Mouse (Mus musculus) CD8-positive naive resting alpha-beta T cell, adult 2 months (primary cell): ENCODE data around the gene Mdfi.
"Not testable (repeated sequence)": the region's sequence is repeated elsewhere in the genome, so short reads cannot be mapped to it uniquely, and the experiment has no call there.

Experiments used
- DNase-seq, 2 experiments: peaks; one replicate each; pipeline ENCODE4 v3.0.0; 2022; ENCODE audit warnings: low read depth in 2 of 2, low spot score in 2 of 2

The Mdfi gene

DNA sequence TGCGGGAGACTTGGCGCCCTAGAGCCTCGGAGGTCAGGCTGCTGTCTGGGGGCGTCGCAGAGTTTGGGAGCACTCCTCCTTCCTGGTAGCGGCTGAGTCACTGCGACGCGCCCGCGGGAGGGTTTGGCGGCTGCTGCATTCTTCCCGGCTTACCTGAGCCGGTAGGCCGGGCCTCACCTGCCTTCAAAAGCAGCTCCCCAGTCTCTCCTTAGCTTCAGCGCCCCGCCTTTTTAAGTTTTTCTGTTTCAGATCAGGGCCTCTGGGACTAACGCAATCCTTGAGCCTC, at the start of gene Mdfi:
Gene Mdfi, minus strand, starts transcription at position 210 of the 286 bp plus-strand sequence.
- DNase-seq, result no peak

GRCm38 (mm10) chr17:47883099-47883498, 48.6 kb upstream of the Mdfi start:
- no peak for DNase-seq

DNA sequence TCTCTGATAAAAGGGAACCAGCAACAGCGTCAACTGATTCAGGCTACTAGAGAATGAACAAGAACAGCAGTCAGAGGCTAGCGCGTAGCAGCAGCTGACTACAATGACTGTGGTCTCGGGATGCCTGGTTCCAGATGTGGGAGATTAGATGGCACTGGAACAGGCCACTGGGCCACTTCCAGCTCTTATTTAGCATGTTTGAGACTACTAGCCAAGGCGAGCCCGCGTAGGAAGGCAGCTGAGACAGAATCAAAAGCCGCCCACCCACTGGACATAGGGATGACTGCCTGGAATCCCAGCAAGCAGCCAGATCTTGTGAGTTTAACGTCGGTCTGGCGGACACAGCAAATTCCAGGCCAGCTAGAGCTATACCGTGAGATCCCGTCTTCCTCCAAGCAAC, 46.8 kb upstream of the Mdfi start:
- no peak for DNase-seq

- DNase-seq, result no peak
Observed at GRCm38 (mm10) chr17:47879207-47879606, 44.7 kb upstream of the Mdfi start.

GRCm38 (mm10) chr17:47878378-47879089, 44.0 kb upstream of the Mdfi start:
- no peak for DNase-seq

DNA sequence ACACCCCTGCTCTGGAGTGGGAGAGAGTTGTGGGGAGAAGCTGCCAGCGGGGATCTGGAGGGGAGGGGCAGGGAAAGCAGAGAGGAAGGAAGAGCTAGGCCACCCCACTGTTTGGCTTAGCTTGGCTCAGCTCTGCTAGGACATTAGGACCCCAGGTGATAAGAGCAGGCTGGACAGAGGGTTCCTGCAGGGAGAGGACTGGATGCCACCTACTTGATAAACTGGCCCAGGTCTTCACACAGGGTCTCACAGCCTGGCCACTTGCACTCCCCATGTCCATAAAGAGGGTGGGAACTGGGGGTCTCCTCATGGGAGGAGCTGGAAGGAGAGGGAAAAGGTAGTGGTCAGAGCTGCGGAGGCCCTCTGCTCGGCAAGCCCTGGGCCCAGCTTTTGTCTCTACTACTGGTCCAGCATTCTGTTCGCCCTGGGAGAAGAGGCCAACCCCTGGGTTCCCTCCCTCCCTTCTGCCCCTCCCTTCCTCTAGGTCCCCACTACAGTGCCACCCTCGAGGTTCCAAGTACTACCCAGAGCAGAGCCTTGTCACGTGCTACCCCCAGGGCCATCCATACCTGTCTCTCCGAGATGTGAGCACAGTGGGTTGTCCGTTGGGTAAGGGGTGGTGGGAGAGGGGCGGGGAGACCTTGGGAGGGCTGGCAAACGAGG, 43.4 kb upstream of the Mdfi start:
- DNase-seq, result no peak

DNA sequence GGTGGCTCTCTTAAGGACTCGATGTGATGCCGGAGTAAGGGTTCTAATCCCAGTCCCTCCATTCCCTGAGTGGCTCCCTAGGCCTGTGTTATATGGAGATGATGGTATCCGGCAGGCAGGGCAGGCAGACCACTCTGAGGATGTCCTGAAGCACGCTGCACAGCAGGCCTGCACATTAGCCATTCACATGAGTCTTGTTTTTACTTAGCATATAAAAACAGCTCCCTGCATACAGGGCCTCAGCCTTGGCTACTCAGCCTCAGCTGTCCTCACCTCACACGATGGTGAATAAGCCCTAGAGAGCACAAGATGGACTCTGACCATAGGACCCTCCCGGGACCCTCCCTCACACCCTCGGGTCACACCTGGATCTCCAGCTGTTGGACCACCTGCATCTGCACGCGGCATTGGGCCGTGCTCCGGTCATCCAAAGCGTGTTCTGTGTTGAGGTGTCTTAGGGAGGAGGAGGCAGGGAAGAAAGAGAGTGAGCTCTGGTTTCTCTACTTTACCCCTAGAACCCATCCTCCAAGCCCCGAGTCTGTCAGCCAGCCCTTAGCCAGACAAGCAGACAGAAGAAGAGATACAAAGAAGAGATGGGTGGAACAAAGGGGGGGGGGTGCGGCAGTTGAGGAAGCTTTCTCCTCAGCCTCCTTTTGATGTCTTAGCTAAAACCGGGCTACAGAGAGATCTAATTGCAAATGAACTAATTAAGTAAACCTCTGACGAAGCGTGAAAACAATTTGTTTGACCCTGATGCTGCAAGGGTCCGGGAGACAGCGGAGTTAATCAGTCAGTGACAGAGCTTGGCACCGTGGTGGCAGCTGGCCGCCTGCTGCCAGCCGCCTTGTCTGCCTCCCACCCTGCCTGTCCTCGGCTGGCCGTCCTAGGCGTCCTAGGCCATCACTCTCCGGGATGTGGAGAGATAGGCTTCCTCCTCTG, 42.6 kb upstream of the Mdfi start:
- no peak for DNase-seq

GRCm38 (mm10) chr17:47873341-47873791, 38.9 kb upstream of the Mdfi start:
- peak; percentile 76 to 87 for DNase-seq

GRCm38 (mm10) chr17:47872311-47873011, 38.0 kb upstream of the Mdfi start:
- no peak for DNase-seq

- DNase-seq, result no peak
Observed at GRCm38 (mm10) chr17:47869874-47870273, 35.4 kb upstream of the Mdfi start.

GRCm38 (mm10) chr17:47866037-47866436, 31.5 kb upstream of the Mdfi start:
- DNase-seq, result no peak

- DNase-seq, result peak; percentile 71 to 77
Observed at GRCm38 (mm10) chr17:47864496-47864895, 30.0 kb upstream of the Mdfi start.

GRCm38 (mm10) chr17:47863437-47863836, 28.9 kb upstream of the Mdfi start:
- no peak for DNase-seq

DNA sequence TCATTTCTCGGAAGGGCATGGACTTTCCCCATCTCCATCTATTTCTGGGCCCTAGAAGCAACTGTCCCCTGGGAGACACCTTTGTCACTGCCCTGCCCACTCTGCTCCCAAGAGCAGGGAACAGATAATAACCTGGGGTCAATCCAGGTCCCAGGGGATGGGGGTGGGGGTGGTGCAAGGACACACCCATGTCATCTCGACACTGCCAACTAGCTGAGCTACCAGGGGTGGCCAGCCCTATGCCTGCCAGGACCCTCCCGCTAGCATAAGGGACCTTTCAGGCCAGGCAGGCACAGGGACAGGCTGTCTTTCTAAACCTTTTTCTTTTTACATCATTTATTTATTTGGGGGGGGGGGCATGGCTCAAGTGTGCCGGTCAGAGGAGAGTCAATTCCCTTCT, 28.5 kb upstream of the Mdfi start:
- no peak for DNase-seq

- no peak for DNase-seq
Observed at GRCm38 (mm10) chr17:47855544-47855943, 21.1 kb upstream of the Mdfi start.

GRCm38 (mm10) chr17:47854908-47855307, 20.4 kb upstream of the Mdfi start:
- DNase-seq, result no peak

DNA sequence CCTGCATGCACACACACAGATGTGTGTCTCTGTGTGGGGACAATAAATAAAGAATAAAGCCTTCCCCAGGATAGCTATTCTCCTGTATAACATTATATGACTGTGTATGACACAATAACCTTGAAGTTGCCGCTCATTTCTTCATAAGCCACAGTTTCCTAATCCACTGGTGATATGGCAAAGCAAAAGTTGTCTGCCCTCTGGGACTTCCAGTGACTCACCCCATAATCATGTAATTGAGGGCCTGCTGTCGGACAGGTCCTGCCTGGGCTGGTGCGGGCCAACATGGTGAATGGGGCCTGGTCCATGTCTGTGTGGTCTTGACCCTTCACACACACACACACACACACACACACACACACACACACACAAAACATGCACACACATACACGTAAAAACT, 19.3 kb upstream of the Mdfi start:
- no peak for DNase-seq

DNA sequence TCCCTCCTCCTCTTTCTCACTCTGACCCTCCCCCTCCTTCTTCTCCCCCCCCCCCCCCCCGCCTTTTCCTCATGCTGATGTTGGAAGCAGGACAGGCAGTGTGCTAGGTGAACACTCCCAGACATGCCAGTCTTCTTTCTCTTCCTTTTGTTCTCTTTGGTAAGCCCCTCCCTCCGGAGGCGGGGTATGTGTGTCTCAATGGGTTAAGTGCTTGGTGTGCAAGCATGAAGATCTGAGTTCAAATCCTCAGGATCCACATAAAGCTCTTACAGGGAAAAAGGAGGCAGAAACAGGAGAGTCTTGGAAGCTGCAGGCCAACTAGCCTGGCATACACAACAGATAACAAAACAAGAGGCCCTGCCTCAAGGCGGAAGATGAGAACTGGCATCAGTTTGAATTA, 18.8 kb upstream of the Mdfi start:
- no peak for DNase-seq

- not testable (repeated sequence) for DNase-seq
Observed at GRCm38 (mm10) chr17:47851798-47852360, 17.4 kb upstream of the Mdfi start.

DNA sequence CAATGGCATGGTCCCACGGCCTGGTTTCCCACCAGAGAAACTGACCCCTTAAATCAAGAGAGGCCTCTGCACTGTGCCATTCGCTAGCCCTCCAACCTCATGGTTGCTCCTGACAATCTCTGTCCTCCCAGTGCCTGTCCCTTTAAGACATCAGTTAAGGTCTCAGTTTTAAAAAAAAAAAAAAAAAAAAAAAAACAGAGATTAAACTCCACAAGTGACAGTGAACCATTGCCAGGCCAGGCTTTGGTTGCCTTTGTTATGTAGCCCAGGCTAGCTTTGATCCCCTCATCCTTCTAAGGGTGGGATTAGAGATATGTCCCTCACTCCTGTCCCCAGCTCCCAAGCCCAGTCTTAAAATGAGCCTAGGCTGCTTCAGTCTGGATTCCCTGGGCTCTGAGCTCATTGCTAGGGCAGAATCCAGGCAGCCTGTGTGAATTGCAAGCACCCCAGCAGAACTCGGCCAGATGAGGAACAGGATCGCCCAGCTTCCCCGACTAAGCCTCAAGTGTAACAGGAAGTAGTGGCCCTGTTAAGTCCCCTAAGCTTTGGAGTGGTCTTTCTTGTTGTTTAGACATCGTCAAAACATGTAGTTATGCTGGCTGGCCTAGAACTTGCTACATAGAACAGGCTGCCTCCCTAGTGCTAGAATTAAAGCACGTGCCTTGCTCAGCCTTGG, 16.3 kb upstream of the Mdfi start:
- DNase-seq, result no peak
